Mouse (Mus musculus): Measurements from ENCODE around the gene Fkbp15. TPM values are rescaled to one million over a fixed set of nuclear protein-coding genes. Genes with fewer than 3 reads are reported as not detected.

The Fkbp15 gene
- 26.1 and 27.1 TPM in 2 replicates for polyA plus RNA-seq (2015; fragmentation: Nextera tagmentation; extraction: Ambion mirVana)

DNA sequence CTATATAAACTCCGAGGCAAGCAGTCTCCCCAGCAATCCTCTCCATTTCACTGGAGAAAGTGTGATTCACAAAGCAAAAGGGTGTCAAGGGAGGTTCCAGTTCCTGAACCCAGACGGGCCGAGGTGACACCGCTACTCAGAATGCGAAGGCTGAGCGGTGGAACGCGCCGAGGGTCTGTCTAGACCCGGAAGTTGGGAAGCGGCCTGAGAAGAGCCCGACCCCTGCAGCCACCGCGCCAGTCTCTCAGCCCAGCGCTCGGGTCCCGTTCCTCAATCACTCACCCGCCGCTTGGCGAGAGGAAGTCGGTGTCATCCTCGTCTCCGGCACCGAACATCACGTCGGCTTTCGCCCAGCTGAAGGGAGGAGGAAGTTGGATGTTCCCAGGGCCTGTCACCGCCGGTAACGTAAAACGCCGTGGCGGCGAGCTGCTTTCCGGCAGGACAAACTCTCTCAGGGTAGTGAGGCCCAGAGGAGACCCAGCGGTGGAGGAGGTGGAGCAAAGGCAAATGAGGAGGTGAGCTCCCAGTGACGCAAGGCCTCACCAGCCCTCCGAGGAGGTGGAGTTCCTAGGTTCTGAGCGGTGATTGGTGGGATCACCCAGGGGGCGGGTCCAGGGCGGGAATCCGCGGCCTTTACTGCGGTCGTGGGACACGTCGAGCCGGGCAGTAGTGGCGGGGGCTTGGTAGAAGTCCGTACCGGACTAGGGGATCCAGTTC lies at the start of gene Fkbp15, which contains the start of gene Slc31a1:
TSS of gene Fkbp15 (minus strand) at position 461 of the 717 bp plus-strand sequence.
TSS of gene Slc31a1 (plus strand) at position 640 of the 717 bp plus-strand sequence.
- peak; percentile 100 for ATAC-seq (ENCODE audit: low read depth)
- Histone ChIP-seq H3K4me3 (ENCODE audit: low read length) (peak within 1 kb of the TSS; percentile 78), H3K27me3 (ENCODE audit: control insufficient read depth, insufficient read depth, low read depth, low read length) (no peaks in the 10 kb centered on the region), H3K9ac (ENCODE audit: low read length) (peak within 1 kb of the TSS; percentile 86), H3K4me1 (replicated peaks; ENCODE audit: control insufficient read depth, insufficient read depth, low read length) (peaks cover 19% of the 10 kb centered on the region), H3K4me2 (ENCODE audit: low read depth, low read length) (peak within 1 kb of the TSS; percentile 84), H3K27ac (ENCODE audit: low read length) (peak within 1 kb of the TSS; percentile 73), H3K36me3 (ENCODE audit: control insufficient read depth, insufficient read depth, low read length) (peaks cover 3% of the 10 kb centered on the region; the same call in 1 of the 2 replicates), H3K9me3 (ENCODE audit: control insufficient read depth, low read length) (no peaks in the 10 kb centered on the region)
- 0% methylated on average over 51 of the region's 51 CpGs for WGBS

DNA sequence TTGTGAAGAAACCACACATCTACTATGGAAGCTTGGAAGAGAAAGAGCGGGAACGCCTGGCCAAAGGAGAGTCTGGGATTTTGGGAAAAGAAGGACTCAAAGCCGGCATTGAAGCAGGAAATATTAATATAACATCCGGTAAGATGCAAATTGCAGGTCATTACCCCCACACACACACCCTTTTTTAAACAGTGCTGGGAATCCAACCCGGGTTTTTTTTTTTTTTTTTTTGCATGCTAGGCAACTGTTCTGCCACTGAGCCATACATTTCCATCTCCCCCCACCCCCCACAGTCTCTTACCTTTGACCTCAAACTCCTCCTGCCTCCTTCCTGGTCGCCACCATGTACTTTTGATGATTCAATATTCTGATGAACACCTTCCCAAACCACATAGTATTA lies 49.3 kb upstream of the Fkbp15 start:
- peak overlapping the region; percentile 90 for H3K27ac ChIP-seq (ENCODE audit: low read length)
- H3K36me3 ChIP-seq (ENCODE audit: control insufficient read depth, insufficient read depth, low read length): peaks cover 28% of the 10 kb centered on the region
- peak overlapping the region; percentile 98 for H3K9ac ChIP-seq (ENCODE audit: low read length)
- H3K4me3 ChIP-seq (ENCODE audit: low read length): peak overlapping the region; percentile 97
- ATAC-seq (ENCODE audit: low read depth): no peak
- peak overlapping the region; percentile 60 for H3K4me2 ChIP-seq (ENCODE audit: low read depth, low read length)
- 12% methylated on average over 6 of the region's 6 CpGs for WGBS
- H3K4me1 ChIP-seq (replicated peaks; ENCODE audit: control insufficient read depth, insufficient read depth, low read length): peaks cover 12% of the 10 kb centered on the region
- H3K27me3 ChIP-seq (ENCODE audit: control insufficient read depth, insufficient read depth, low read depth, low read length): no peaks in the 10 kb centered on the region
- no peaks in the 10 kb centered on the region for H3K9me3 ChIP-seq (ENCODE audit: control insufficient read depth, low read length)

DNA sequence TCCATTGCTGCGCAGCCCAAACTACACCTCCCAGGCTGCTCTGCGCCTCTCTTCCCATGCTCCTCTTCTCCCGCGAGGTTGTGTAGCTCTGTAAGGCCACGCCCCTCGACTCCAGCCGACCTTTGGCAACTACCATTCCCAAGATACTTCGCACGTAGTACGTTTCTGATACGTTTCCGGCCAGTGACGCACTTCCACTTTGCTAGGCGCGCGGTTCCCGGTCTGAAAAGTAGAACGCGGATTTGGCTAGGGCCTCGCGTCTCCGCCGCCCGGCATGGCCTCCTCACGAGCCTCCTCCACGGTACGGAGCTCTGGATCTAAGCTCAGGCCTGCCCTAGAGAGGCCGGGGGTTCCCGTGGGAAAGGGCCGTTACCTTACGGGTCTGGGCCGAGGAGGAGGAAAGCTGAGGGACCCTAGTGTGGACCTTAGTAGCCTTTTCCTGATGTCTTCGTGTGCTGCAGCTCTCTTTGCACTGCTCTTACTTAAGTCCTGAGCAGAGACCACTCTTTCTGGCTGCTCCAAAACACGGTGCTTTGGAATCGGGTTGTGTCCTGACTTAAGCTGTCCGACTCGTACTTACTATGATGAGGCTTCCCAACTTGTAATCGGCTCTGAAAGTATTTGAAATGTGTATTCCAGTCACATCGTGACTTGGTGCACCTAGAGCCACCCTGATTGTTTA lies 48.4 kb upstream of the Fkbp15 start, which contains the start of the genes Cdc26 and Prpf4:
TSS of gene Cdc26 (minus strand) at position 42 of the 682 bp plus-strand sequence.
TSS of gene Prpf4 (plus strand) at position 197 of the 682 bp plus-strand sequence.
- Histone ChIP-seq H3K4me3 (ENCODE audit: low read length) (peak within 1 kb of the TSS; percentile 97), H3K4me2 (ENCODE audit: low read depth, low read length) (peak within 1 kb of the TSS; percentile 60), H3K9me3 (ENCODE audit: control insufficient read depth, low read length) (no peaks in the 10 kb centered on the region), H3K27me3 (ENCODE audit: control insufficient read depth, insufficient read depth, low read depth, low read length) (no peaks in the 10 kb centered on the region), H3K4me1 (replicated peaks; ENCODE audit: control insufficient read depth, insufficient read depth, low read length) (peaks cover 12% of the 10 kb centered on the region), H3K36me3 (ENCODE audit: control insufficient read depth, insufficient read depth, low read length) (peaks cover 22% of the 10 kb centered on the region), H3K27ac (ENCODE audit: low read length) (peak within 1 kb of the TSS; percentile 90), H3K9ac (ENCODE audit: low read length) (peak within 1 kb of the TSS; percentile 98)
- WGBS: under 1% methylated on average over 39 of the region's 39 CpGs
- ATAC-seq (ENCODE audit: low read depth): peak; percentile 99

DNA sequence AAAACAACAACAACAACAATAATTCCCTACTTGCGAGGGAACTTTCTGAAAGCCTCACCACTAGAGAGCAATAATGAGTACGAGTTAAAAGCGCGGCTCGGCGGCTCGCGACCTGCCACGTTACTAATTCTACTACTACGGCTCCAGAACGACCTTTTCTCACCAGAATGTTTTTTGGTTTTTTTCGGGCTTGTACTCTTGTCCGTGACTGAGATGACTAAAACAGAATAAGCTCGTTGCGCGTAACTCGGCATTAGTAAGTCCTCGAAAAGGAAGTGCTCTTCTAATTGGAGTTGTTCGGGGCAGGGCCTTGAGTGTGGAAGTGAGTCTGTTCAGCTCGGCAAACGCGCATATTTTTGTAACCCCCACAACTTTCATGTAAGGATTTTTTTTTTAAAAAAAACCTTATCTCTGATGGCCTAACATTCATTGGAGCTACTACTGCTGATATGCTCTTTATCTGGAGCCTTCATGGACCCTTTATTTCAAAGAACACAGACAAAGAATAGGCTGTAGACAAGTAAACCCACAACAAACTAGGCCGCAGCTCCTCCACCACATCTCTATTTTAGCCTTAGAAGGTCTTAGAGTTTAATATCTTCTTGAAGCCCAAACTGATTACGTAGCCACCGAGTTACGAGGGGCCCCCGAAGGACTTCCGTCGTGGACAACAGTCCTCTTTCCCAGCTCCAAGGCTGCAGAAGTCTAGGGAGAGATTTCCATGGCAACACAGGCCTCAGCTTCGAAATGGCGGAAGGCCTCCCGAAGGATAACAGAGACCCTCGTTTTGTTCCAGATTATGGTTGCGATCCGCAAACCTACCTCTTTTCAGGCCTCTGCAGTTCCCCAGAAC lies 47.6 kb upstream of the Fkbp15 start:
- H3K4me1 ChIP-seq (replicated peaks; ENCODE audit: control insufficient read depth, insufficient read depth, low read length): peaks cover 12% of the 10 kb centered on the region
- peaks cover 19% of the 10 kb centered on the region for H3K36me3 ChIP-seq (ENCODE audit: control insufficient read depth, insufficient read depth, low read length)
- peak overlapping the region; percentile 85 for H3K27ac ChIP-seq (ENCODE audit: low read length)
- peak overlapping the region; percentile 83 for H3K9ac ChIP-seq (ENCODE audit: low read length)
- under 1% methylated on average over 35 of the region's 35 CpGs for WGBS
- peak; percentile 50 for ATAC-seq (ENCODE audit: low read depth)
- H3K27me3 ChIP-seq (ENCODE audit: control insufficient read depth, insufficient read depth, low read depth, low read length): no peaks in the 10 kb centered on the region
- H3K4me3 ChIP-seq (ENCODE audit: low read length): peak overlapping the region; percentile 97
- H3K9me3 ChIP-seq (ENCODE audit: control insufficient read depth, low read length): no peaks in the 10 kb centered on the region
- H3K4me2 ChIP-seq (ENCODE audit: low read depth, low read length): peak overlapping the region; percentile 60

DNA sequence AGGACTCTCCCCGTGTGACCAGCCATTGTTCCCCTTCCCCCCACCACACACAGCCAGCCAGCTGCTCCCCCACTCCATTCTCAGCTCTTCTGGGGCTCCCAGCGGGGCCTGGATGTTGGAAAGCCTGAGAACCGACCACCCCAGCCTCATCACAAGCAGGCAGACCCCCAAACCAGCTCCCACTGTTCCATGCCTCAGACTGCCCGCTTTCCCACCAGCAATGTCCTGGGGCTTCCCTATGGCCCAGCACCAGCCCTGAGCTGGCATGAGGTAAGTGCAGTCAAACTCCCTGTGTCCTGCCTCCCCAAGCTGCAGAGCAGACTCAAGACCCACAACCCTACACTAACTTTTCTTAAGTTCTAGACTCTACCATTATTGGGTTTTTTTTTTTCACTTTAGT lies 45.8 kb upstream of the Fkbp15 start:
- H3K4me3 ChIP-seq (ENCODE audit: low read length): no peak overlapping the region
- no peaks in the 10 kb centered on the region for H3K27me3 ChIP-seq (ENCODE audit: control insufficient read depth, insufficient read depth, low read depth, low read length)
- no peaks in the 10 kb centered on the region for H3K9me3 ChIP-seq (ENCODE audit: control insufficient read depth, low read length)
- H3K36me3 ChIP-seq (ENCODE audit: control insufficient read depth, insufficient read depth, low read length): peaks cover 17% of the 10 kb centered on the region
- no peak overlapping the region for H3K9ac ChIP-seq (ENCODE audit: low read length)
- no peak for ATAC-seq (ENCODE audit: low read depth)
- no peak overlapping the region for H3K27ac ChIP-seq (ENCODE audit: low read length)
- WGBS: 85% methylated on average over 4 of the region's 4 CpGs
- H3K4me2 ChIP-seq (ENCODE audit: low read depth, low read length): no peak overlapping the region
- peaks cover 12% of the 10 kb centered on the region for H3K4me1 ChIP-seq (replicated peaks; ENCODE audit: control insufficient read depth, insufficient read depth, low read length)

DNA sequence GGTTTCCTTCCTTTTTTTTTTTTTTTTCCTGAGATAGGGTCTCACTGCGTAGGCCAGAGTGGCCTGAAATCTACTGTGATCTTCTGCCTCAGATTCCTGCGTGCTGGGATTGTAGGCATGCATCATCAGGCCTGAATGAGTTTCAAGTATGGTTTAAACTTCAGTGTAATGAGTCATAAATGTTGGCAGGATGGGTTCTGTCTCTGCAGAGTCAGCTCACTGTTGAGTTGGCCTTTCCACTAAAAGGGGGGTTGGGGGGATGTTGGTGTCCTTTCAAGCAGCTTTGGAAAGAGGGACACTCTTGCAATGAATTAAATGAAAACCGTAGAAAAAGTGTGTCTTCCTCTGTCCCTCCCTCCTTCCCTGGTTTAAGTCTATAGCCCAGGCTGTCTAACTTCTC lies 38.6 kb upstream of the Fkbp15 start:
- 86% methylated on average over 3 of the region's 3 CpGs for WGBS
- H3K27me3 ChIP-seq (ENCODE audit: control insufficient read depth, insufficient read depth, low read depth, low read length): no peaks in the 10 kb centered on the region
- H3K9me3 ChIP-seq (ENCODE audit: control insufficient read depth, low read length): no peaks in the 10 kb centered on the region

DNA sequence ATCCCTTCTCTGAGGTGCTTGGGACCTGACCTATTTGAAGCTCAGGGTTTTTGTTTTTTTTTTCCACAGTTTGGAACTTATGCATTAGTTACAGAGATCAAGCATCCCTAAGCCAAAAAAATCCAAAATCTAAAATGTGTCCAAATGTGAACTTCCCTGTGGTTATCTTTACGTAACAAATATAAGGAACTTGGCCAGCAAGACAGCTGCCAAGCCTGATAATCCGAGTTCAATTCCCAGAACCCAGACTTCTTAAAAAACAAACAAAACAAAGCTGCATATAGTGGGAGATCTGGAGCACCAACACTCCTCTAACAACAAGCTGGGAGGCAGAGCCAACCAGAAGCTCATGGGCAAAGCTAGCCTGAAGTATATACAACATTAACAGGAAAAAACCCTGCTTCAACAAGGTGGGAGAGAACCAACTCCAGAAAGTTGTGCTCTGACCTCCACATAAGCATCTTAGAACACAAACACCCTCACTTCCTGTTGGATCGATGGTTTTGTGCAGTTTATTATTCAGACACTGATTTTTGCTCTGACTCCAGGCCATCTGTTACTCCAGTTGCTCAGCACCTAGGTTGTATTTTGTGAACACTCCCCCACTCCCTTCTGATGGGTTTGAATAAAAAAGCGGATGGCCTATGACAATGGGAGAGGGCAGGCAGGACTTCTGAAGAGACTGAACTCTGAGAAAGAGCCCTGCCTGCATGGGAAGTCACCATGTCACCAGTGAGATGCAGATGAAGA lies 37.4 kb upstream of the Fkbp15 start:
- Histone ChIP-seq H3K9me3 (ENCODE audit: control insufficient read depth, low read length) (no peaks in the 10 kb centered on the region), H3K4me3 (ENCODE audit: low read length) (no peak overlapping the region), H3K27me3 (ENCODE audit: control insufficient read depth, insufficient read depth, low read depth, low read length) (no peaks in the 10 kb centered on the region), H3K4me1 (replicated peaks; ENCODE audit: control insufficient read depth, insufficient read depth, low read length) (no peaks in the 10 kb centered on the region), H3K27ac (ENCODE audit: low read length) (no peak overlapping the region), H3K36me3 (ENCODE audit: control insufficient read depth, insufficient read depth, low read length) (peaks cover 71% of the 10 kb centered on the region), H3K4me2 (ENCODE audit: low read depth, low read length) (no peak overlapping the region), H3K9ac (ENCODE audit: low read length) (no peak overlapping the region)
- 79% methylated on average over 4 of the region's 4 CpGs for WGBS
- ATAC-seq (ENCODE audit: low read depth): no peak

More for the DNA sequence above, 38.6 kb upstream of the Fkbp15 start:
- H3K4me3 ChIP-seq (ENCODE audit: low read length): no peak overlapping the region
- no peak overlapping the region for H3K9ac ChIP-seq (ENCODE audit: low read length)
- no peak for ATAC-seq (ENCODE audit: low read depth)
- H3K4me2 ChIP-seq (ENCODE audit: low read depth, low read length): no peak overlapping the region
- peaks cover 68% of the 10 kb centered on the region for H3K36me3 ChIP-seq (ENCODE audit: control insufficient read depth, insufficient read depth, low read length)
- H3K4me1 ChIP-seq (replicated peaks; ENCODE audit: control insufficient read depth, insufficient read depth, low read length): no peaks in the 10 kb centered on the region
- H3K27ac ChIP-seq (ENCODE audit: low read length): no peak overlapping the region

DNA sequence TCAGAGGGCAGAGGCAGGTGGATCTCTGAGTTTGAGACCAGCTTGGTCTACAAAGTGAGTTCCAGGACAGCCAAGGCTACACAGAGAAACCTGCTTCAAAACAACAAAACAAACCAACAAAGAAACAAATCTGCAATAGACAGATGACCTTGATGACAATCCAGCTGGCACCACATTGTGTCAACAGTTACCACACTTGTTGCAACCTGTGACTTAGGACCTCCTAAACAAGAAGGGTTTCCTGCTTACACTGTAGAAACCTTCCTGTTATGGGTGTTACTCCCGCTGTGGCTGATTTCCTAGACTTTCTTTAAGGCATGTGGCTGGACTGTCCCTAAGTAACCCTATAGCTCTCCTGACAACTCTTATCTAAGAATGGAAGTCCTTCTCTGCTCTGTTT lies 35.5 kb upstream of the Fkbp15 start:
- Histone ChIP-seq H3K4me1 (replicated peaks; ENCODE audit: control insufficient read depth, insufficient read depth, low read length) (no peaks in the 10 kb centered on the region), H3K27me3 (ENCODE audit: control insufficient read depth, insufficient read depth, low read depth, low read length) (no peaks in the 10 kb centered on the region), H3K4me2 (ENCODE audit: low read depth, low read length) (no peak overlapping the region), H3K4me3 (ENCODE audit: low read length) (no peak overlapping the region), H3K9ac (ENCODE audit: low read length) (no peak overlapping the region), H3K9me3 (ENCODE audit: control insufficient read depth, low read length) (no peaks in the 10 kb centered on the region), H3K36me3 (ENCODE audit: control insufficient read depth, insufficient read depth, low read length) (peaks cover 59% of the 10 kb centered on the region), H3K27ac (ENCODE audit: low read length) (no peak overlapping the region)
- WGBS: 85% methylated on average over 1 of the region's 1 CpGs
- ATAC-seq (ENCODE audit: low read depth): no peak
